Mouse (Mus musculus) intestine, embryonic 15.5 days (tissue): ENCODE measurements around the gene Arf3. TPM values are rescaled to one million over a fixed set of nuclear protein-coding genes. Genes with fewer than 3 reads are reported as not detected.

Source experiments
- ATAC-seq: fragments of 200-750 bp; cut with Nextera tagmentation; 2 replicates; pipeline ENCODE4 v1.8.0; 2017; ENCODE audit warnings: moderate TSS enrichment, moderate library complexity
- H3K27ac ChIP-seq: fragments of 300-500 bp; sonication (generic); 2 replicates; pipeline ENCODE4 v1.5.1; 2015; ENCODE audit warnings: mild to moderate bottlenecking, inconsistent platforms
- H3K27me3 ChIP-seq: fragments of 300-500 bp; sonication (generic); replicated peaks from 2 replicates; pipeline ENCODE4 v1.6.1; 2015; ENCODE audit warnings: inconsistent platforms
- H3K36me3 ChIP-seq: fragments of 300-500 bp; sonication (generic); 2 replicates; pipeline ENCODE4 v1.6.1; 2015; ENCODE audit warnings: inconsistent platforms
- H3K4me1 ChIP-seq: fragments of 300-500 bp; sonication (generic); replicated peaks from 2 replicates; pipeline ENCODE4 v1.6.1; 2015; ENCODE audit warnings: inconsistent platforms
- H3K4me2 ChIP-seq: fragments of 300-500 bp; sonication (generic); replicated peaks from 2 replicates; pipeline ENCODE4 v1.6.1; 2015; ENCODE audit warnings: mild to moderate bottlenecking, inconsistent platforms
- H3K4me3 ChIP-seq: fragments of 300-500 bp; sonication (generic); replicated peaks from 2 replicates; pipeline ENCODE4 v1.5.1; 2015; ENCODE audit warnings: inconsistent platforms
- H3K9ac ChIP-seq: fragments of 300-500 bp; sonication (generic); 2 replicates; pipeline ENCODE4 v1.6.1; 2015; ENCODE audit warnings: inconsistent platforms
- H3K9me3 ChIP-seq: fragments of 300-500 bp; sonication (generic); 2 replicates; pipeline ENCODE4 v1.6.1; 2016; ENCODE audit warnings: inconsistent platforms
- WGBS: fragments of 180-500 bp; shearing (Covaris S2); methylation state at CpG from one replicate; pipeline ENCODE4 v1.1.7; 2015; 5-methylcytosine and 5-hydroxymethylcytosine counted together
- polyA plus RNA-seq: library from polyadenylated mRNA; unstranded; fragments of >200 nt; fragmentation: Nextera tagmentation; extraction: Ambion mirVana; gene quantifications from 2 replicates; pipeline ENCODE4 v1.2.1, GENCODE M21; 2015

Arf3 gene
- polyA plus RNA-seq, 1 experiment from 2014 or later: 39.8 TPM

DNA sequence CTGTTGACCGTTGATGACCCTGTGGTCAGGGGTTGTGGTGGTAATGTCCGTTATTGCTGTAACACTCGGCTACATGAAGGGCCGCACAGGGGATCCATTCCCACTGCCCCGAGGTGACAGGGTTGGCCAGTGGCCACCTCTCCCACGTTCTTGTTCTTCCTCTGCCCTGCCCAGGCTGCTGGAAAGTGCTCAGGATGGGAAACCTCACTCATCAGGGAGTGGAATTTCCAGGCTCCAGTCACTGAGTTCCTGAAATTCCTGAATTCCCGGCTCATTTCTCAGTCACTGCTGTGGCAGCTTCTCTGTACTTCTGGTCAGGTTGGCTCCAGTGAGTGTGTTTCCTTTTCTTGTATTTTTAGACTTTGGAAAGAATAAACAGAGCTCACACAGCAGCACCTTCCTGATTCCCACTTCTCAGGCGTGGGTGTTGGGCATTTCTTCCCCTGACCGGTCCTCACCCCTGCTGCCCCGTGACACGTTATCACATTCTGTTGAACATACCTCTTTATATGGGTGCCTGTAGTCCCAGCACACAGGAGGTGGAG lies 70.8 kb downstream of the Arf3 start:
- no peaks in the 10 kb centered on the region for H3K9me3 ChIP-seq
- no peak overlapping the region for H3K9ac ChIP-seq
- H3K4me1 ChIP-seq: no peaks in the 10 kb centered on the region; the same call in 1 of the 2 replicates
- no peaks in the 10 kb centered on the region for H3K27me3 ChIP-seq
- WGBS: 34% methylated on average over 11 of the region's 11 CpGs
- ATAC-seq: no peak
- no peak overlapping the region for H3K4me2 ChIP-seq
- H3K27ac ChIP-seq: peak overlapping the region; percentile 38; the same call in 1 of the 2 replicates
- no peak overlapping the region for H3K4me3 ChIP-seq
- H3K36me3 ChIP-seq: no peaks in the 10 kb centered on the region

DNA sequence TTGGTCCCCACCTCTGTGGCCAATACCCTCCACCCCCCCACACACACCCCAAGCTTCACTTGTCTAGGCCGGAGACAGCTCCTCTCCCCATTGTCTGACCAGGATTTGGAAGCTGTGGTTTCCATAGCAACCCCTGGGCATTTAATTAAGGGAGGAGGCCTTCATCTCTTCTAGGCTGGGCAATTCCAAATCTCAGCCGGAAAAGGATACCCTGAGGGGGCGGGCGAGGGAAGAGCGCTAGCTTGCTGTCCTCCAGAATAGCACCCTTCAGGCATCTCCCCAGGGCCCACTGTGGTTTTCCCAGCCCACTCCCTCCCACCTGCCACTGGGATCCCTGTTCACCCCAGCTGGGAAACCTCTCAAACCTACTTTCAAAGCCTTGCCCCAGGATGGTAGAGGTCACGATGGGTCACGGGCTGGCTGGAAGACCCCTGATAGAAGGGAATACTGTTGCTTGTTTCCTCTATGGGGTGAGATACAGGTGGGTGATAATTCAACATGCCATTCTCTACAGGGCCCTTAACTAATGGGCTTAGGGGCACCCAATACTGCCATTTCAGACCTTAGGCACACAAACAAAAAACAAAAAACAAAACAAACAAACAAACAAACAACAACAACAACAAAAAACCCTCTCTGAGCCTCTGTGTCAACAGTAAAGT lies 71.4 kb downstream of the Arf3 start:
- no peaks in the 10 kb centered on the region; the same call in 1 of the 2 replicates for H3K4me1 ChIP-seq
- H3K9me3 ChIP-seq: no peaks in the 10 kb centered on the region
- H3K4me3 ChIP-seq: no peak overlapping the region
- WGBS: 63% methylated on average over 7 of the region's 7 CpGs
- H3K27ac ChIP-seq: peak overlapping the region; percentile 38; the same call in 1 of the 2 replicates
- H3K27me3 ChIP-seq: no peaks in the 10 kb centered on the region
- no peak for ATAC-seq
- no peak overlapping the region for H3K9ac ChIP-seq
- H3K36me3 ChIP-seq: no peaks in the 10 kb centered on the region
- H3K4me2 ChIP-seq: no peak overlapping the region

GRCm38 (mm10) chr15:98689682-98690081 lies 73.3 kb downstream of the Arf3 start:
- Histone ChIP-seq H3K27ac (no peak overlapping the region), H3K4me2 (no peak overlapping the region)
- 79% methylated on average over 2 of the region's 2 CpGs for WGBS

More at GRCm38 (mm10) chr15:98689682-98690081, 73.3 kb downstream of the Arf3 start:
- ATAC-seq: no peak
- no peak overlapping the region for H3K9ac ChIP-seq
- H3K4me1 ChIP-seq: no peaks in the 10 kb centered on the region; the same call in 1 of the 2 replicates
- H3K36me3 ChIP-seq: no peaks in the 10 kb centered on the region
- H3K9me3 ChIP-seq: no peaks in the 10 kb centered on the region
- H3K4me3 ChIP-seq: no peak overlapping the region
- H3K27me3 ChIP-seq: no peaks in the 10 kb centered on the region

Other genes with a start within 250 kb of the Arf3 start
- 81.4 and 86.7 TPM in 2 replicates for gene Kansl2, start 228.9 kb downstream of the Arf3 start, polyA plus RNA-seq
- gene Ccnt1, start 192.3 kb downstream of the Arf3 start, polyA plus RNA-seq: 42.4 and 44.9 TPM in 2 replicates
- 0.77 TPM in 1 of 2 replicates, not detected in the other for gene 4930415O20Rik, start 192.2 kb downstream of the Arf3 start, polyA plus RNA-seq
- 21.4 and 23.0 TPM in 2 replicates for gene Adcy6, start 153.1 kb downstream of the Arf3 start, polyA plus RNA-seq
- gene Cacnb3, start 132.4 kb downstream of the Arf3 start, polyA plus RNA-seq: 24.9 and 26.7 TPM in 2 replicates
- 23.3 and 23.7 TPM in 2 replicates for gene Ddx23, start 100.3 kb downstream of the Arf3 start, polyA plus RNA-seq
- 0.97 and 1.1 TPM in 2 replicates for gene Rnd1, start 85.8 kb downstream of the Arf3 start, polyA plus RNA-seq
- gene Ccdc65, start 55.0 kb downstream of the Arf3 start, polyA plus RNA-seq: 0.67 and 0.92 TPM in 2 replicates
- 68.0 and 117 TPM in 2 replicates for gene Fkbp11, start 35.0 kb downstream of the Arf3 start, polyA plus RNA-seq
- not detected in 2 replicates for gene Wnt10b, start 14.9 kb upstream of the Arf3 start, polyA plus RNA-seq
- gene Wnt1, start 26.6 kb upstream of the Arf3 start, polyA plus RNA-seq: not detected in 2 replicates
- gene Ddn, start 46.3 kb upstream of the Arf3 start, polyA plus RNA-seq: not detected in 2 replicates
- gene Prkag1, start 68.3 kb upstream of the Arf3 start, polyA plus RNA-seq: 88.3 and 89.0 TPM in 2 replicates
- gene Kmt2d, start 108.0 kb upstream of the Arf3 start, polyA plus RNA-seq: 9.6 and 10.4 TPM in 2 replicates
- 10.8 and 12.5 TPM in 2 replicates for gene Rhebl1, start 131.3 kb upstream of the Arf3 start, polyA plus RNA-seq
- gene Dhh, start 135.3 kb upstream of the Arf3 start, polyA plus RNA-seq: 0.96 and 1.1 TPM in 2 replicates
- gene Lmbr1l, start 155.0 kb upstream of the Arf3 start, polyA plus RNA-seq: 18.6 and 19.0 TPM in 2 replicates
- 1,296 and 1,330 TPM in 2 replicates for gene Tuba1b, start 171.4 kb upstream of the Arf3 start, polyA plus RNA-seq
- gene Gm49450, start 190.3 kb upstream of the Arf3 start, polyA plus RNA-seq: not detected in 2 replicates
- gene Tuba1a, start 190.5 kb upstream of the Arf3 start, polyA plus RNA-seq: 981 and 999 TPM in 2 replicates